Mouse (Mus musculus) kidney, postnatal 36 days (tissue): ENCODE measurements around the gene Camsap1.

Experiments
- DNase-seq, 2 experiments: peaks; one replicate each; pipeline ENCODE4 v3.0.0; 2021 to 2022; ENCODE audit warnings: mixed read lengths in 2 of 2

Gene Camsap1

DNA sequence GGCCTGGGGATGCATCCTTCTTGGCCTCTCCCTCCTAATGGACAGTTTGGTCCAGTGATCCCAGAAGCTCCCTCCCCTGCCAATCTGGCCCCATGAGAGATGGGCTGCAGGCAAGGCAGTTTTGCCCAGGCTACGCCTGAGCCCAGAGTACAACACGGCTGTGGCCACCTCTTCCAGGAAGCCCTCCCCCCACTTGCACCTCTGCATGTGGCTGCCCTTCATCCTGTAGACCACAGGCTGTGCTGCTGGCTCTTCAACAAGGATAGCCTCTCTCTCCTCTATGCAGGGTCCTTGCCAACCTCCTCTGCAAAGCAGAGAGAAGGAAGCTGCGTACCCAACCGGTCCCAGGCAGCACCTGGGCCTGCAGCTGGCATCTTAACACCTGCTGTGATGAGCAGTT is 104.0 kb downstream of the Camsap1 start:
- no peak for DNase-seq

DNA sequence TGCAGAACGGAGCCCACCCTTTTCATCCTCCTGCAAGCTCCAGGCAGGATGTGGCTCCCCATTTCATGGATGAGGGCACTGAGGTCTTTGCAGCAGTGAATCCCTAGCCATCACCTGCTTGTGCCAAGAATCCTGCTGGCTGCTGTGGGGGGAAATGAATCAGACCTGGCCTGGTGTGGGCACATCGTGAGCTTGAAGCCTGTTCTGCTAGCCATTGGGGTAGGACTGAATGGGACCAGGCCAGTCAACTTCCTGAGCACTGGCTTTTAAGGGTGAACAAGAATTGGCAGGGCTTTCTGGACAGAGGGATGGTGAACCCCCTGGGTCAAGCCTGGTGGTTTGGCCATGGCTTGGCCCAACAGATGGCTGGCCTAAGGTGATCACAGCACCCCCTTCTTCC is 104.6 kb downstream of the Camsap1 start:
- DNase-seq: no peak

DNA sequence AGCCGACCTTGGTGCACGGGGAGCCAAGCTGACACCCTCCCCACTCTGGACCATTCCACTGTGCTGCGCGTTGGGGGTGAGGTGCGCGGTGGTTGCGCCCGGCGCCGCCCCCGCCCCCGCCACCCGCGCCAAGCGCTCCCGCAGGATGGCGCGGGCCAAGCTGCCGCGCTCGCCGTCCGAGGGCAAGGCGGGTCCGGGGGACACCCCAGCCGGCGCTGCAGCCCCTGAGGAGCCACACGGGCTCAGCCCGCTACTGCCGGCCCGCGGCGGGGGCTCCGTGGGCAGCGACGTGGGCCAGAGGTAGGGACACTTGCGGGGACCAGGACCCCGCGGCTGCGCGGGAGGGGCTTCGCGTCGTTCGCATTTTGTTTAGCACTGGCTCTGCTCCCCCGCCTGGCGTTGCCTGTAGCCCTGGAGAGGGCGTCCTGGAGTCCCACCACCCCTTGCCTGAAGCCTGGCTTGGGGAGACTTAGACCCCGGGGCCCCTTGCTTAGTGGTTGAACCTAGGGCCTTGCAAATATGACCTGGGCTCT is 105.3 kb downstream of the Camsap1 start:
- no peak for DNase-seq

DNA sequence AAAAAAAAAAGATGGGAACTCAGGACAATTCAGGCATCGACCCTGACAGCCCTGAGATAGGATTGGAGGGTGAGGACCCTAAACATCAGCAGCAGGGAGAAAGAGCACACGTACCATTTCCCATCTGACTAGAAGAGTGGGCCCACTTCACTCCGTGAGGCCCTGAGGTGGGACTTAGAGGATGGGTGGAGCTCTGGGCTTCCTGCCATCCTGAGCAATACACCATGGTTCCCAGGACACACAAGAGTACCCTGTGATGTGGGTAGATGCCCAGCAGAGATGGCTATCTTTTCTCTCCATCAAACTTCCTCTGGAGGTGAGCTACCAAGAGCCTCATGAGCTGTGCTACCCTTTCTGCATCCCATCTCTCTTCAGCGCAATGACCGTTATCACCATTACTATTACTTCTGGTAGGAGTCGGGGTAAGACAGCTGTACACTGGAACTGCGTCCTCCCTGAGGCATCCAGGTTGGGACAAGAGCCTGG is 105.8 kb downstream of the Camsap1 start:
- no peak for DNase-seq
